Mouse (Mus musculus): ENCODE data around the gene Tmprss13.

- TF ChIP-seq CTCF (IDR thresholded peaks at IDR 0.05; ENCODE audit: low read depth, low read length) = no peak
- no peak for TF ChIP-seq POLR2A (IDR thresholded peaks at IDR 0.05; ENCODE audit: extremely low read depth, insufficient read depth, low read length)
These were observed 10.7 kb downstream of the Tmprss13 start for GRCm38 (mm10) chr9:45329577-45329976.

Data from liver, adult 2 months (tissue).